Mouse (Mus musculus) midbrain, embryonic 13.5 days (tissue): Measurements from ENCODE around the gene Ptpn7. TPM values are rescaled to one million over a fixed set of nuclear protein-coding genes. Genes with fewer than 3 reads are reported as not detected.

Source experiments
- ATAC-seq: fragments of 200-750 bp; cut with Nextera tagmentation; 2 replicates; pipeline ENCODE4 v1.8.0; 2017; ENCODE audit warnings: mild to moderate bottlenecking, moderate TSS enrichment, moderate library complexity
- H3K27ac ChIP-seq: fragments of 300-500 bp; sonication (generic); 2 replicates; pipeline ENCODE4 v1.5.1; 2015; ENCODE audit warnings: inconsistent platforms, mild to moderate bottlenecking, moderate library complexity
- H3K27me3 ChIP-seq: fragments of 300-500 bp; sonication (generic); 2 replicates; pipeline ENCODE4 v1.6.1; 2015; ENCODE audit warnings: mild to moderate bottlenecking, inconsistent platforms
- H3K36me3 ChIP-seq: fragments of 300-500 bp; sonication (generic); 2 replicates; pipeline ENCODE4 v1.6.1; 2015; ENCODE audit warnings: mild to moderate bottlenecking, inconsistent platforms
- H3K4me1 ChIP-seq: fragments of 300-500 bp; sonication (generic); replicated peaks from 2 replicates; pipeline ENCODE4 v1.6.1; 2015; ENCODE audit warnings: inconsistent platforms
- H3K4me2 ChIP-seq: fragments of 300-500 bp; sonication (generic); replicated peaks from 2 replicates; pipeline ENCODE4 v1.6.1; 2015; ENCODE audit warnings: moderate library complexity, mild to moderate bottlenecking, inconsistent platforms
- H3K4me3 ChIP-seq: fragments of 300-500 bp; sonication (generic); replicated peaks from 2 replicates; pipeline ENCODE4 v1.5.1; 2015; ENCODE audit warnings: mild to moderate bottlenecking, inconsistent platforms
- H3K9ac ChIP-seq: fragments of 300-500 bp; sonication (generic); replicated peaks from 2 replicates; pipeline ENCODE4 v1.6.1; 2015; ENCODE audit warnings: mild to moderate bottlenecking, inconsistent platforms
- H3K9me3 ChIP-seq: fragments of 300-500 bp; sonication (generic); 2 replicates; pipeline ENCODE4 v1.6.1; 2016; ENCODE audit warnings: mild to moderate bottlenecking, inconsistent platforms
- WGBS: fragments of 180-500 bp; shearing (Covaris S2); methylation state at CpG from one replicate; pipeline ENCODE4 v1.1.7; 2015; 5-methylcytosine and 5-hydroxymethylcytosine counted together
- polyA plus RNA-seq: library from polyadenylated mRNA; unstranded; fragments of >200 nt; fragmentation: Nextera tagmentation; extraction: Ambion mirVana; gene quantifications from 2 replicates; pipeline ENCODE4 v1.2.1, GENCODE M21; 2015

Ptpn7 gene
- polyA plus RNA-seq, 1 experiment from 2014 or later = 0.51 TPM

DNA sequence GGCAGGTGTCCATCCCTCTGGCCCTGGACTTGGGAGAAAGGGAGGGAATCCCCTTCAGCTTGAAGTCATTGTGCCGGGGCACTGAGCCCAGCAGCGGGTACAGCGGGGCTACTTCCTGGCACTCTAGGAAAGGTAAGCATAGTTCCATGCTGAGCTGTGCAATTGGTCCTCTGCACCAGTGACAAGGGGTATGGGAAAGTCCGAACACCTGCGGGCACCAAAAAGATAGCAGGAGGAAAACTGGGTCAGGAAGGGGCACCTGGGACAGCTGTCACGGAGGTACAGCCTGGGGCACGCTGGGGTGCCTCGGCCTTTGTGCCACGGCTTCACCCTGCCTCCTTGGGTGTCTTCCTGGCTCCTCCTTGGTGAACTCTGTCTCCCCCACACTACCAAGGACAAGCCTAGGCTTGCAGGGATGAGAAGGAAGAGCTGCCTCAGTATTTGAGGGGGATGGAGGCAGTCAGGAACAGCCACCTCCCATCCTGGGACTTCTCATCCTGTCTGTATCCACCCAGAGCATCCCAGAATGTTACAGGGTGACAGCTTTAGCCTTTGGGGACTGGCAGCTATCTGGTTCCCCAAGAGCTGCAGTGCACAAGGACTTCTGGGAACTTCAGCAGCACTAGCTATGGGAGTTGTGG is 2.8 kb upstream of the Ptpn7 start:
- H3K9me3 ChIP-seq = no peaks in the 10 kb centered on the region
- no peak for ATAC-seq
- no peak overlapping the region for H3K27ac ChIP-seq
- H3K4me1 ChIP-seq = peaks cover 7% of the 10 kb centered on the region
- 55% methylated on average over 9 of the region's 9 CpGs for WGBS
- no peaks in the 10 kb centered on the region for H3K36me3 ChIP-seq
- peaks cover 14% of the 10 kb centered on the region; the same call in 1 of the 2 replicates for H3K27me3 ChIP-seq
- H3K9ac ChIP-seq = no peak overlapping the region
- no peak overlapping the region for H3K4me2 ChIP-seq
- no peak overlapping the region for H3K4me3 ChIP-seq

GRCm38 (mm10) chr1:135130376-135131018 is 2.0 kb upstream of the Ptpn7 start:
- Histone ChIP-seq H3K27me3 (peaks cover 14% of the 10 kb centered on the region; the same call in 1 of the 2 replicates), H3K36me3 (no peaks in the 10 kb centered on the region), H3K9me3 (no peaks in the 10 kb centered on the region), H3K27ac (no peak overlapping the region), H3K4me1 (peaks cover 7% of the 10 kb centered on the region), H3K4me2 (no peak overlapping the region), H3K9ac (no peak overlapping the region), H3K4me3 (no peak overlapping the region)
- ATAC-seq = no peak
- WGBS = 71% methylated on average over 2 of the region's 2 CpGs

- Histone ChIP-seq H3K9ac (no peak overlapping the region), H3K27ac (no peak overlapping the region), H3K4me2 (no peak overlapping the region), H3K27me3 (peaks cover 14% of the 10 kb centered on the region; the same call in 1 of the 2 replicates), H3K9me3 (no peaks in the 10 kb centered on the region), H3K4me1 (peaks cover 7% of the 10 kb centered on the region), H3K4me3 (no peak overlapping the region), H3K36me3 (no peaks in the 10 kb centered on the region)
- no peak for ATAC-seq
- 45% methylated on average over 6 of the region's 6 CpGs for WGBS
Measured at GRCm38 (mm10) chr1:135131034-135131433, 1.5 kb upstream of the Ptpn7 start.

- no peak for ATAC-seq
- H3K27me3 ChIP-seq = peaks cover 14% of the 10 kb centered on the region; the same call in 1 of the 2 replicates
- H3K9me3 ChIP-seq = no peaks in the 10 kb centered on the region
- H3K4me3 ChIP-seq = no peak overlapping the region
- no peaks in the 10 kb centered on the region for H3K36me3 ChIP-seq
- WGBS = 63% methylated on average over 8 of the region's 8 CpGs
- no peak overlapping the region for H3K9ac ChIP-seq
- H3K4me1 ChIP-seq = peaks cover 7% of the 10 kb centered on the region
- no peak overlapping the region for H3K4me2 ChIP-seq
- H3K27ac ChIP-seq = no peak overlapping the region
Measured at GRCm38 (mm10) chr1:135131560-135131959, 940 bp upstream of the Ptpn7 start.

- ATAC-seq = no peak
- Histone ChIP-seq H3K9me3 (no peaks in the 10 kb centered on the region), H3K36me3 (no peaks in the 10 kb centered on the region), H3K27me3 (peaks cover 12% of the 10 kb centered on the region; the same call in 1 of the 2 replicates), H3K4me1 (peaks cover 7% of the 10 kb centered on the region), H3K9ac (no peak overlapping the region), H3K27ac (no peak overlapping the region), H3K4me3 (no peak overlapping the region), H3K4me2 (no peak overlapping the region)
- WGBS = 93% methylated on average over 9 of the region's 9 CpGs
Measured at GRCm38 (mm10) chr1:135132893-135133369, 431 bp downstream of the Ptpn7 start.

GRCm38 (mm10) chr1:135133678-135134435 is 1.4 kb downstream of the Ptpn7 start:
- Histone ChIP-seq H3K4me1 (peaks cover 7% of the 10 kb centered on the region), H3K36me3 (no peaks in the 10 kb centered on the region), H3K4me3 (no peak overlapping the region), H3K27ac (no peak overlapping the region), H3K9me3 (no peaks in the 10 kb centered on the region), H3K9ac (no peak overlapping the region), H3K4me2 (no peak overlapping the region), H3K27me3 (peaks cover 10% of the 10 kb centered on the region; the same call in 1 of the 2 replicates)
- 84% methylated on average over 10 of the region's 10 CpGs for WGBS
- ATAC-seq = no peak

- Histone ChIP-seq H3K36me3 (no peaks in the 10 kb centered on the region), H3K4me3 (no peak overlapping the region), H3K9ac (no peak overlapping the region), H3K27me3 (0 out of 2 replicates have a peak, but pooled peaks cover 2% of the 10 kb centered on the region), H3K9me3 (no peaks in the 10 kb centered on the region), H3K4me1 (0 out of 2 replicates have a peak, but pooled peaks cover 3% of the 10 kb centered on the region), H3K4me2 (no peak overlapping the region), H3K27ac (no peak overlapping the region)
- no peak for ATAC-seq
- WGBS = 93% methylated on average over 8 of the region's 8 CpGs
Measured at GRCm38 (mm10) chr1:135135111-135135787, 2.7 kb downstream of the Ptpn7 start.

DNA sequence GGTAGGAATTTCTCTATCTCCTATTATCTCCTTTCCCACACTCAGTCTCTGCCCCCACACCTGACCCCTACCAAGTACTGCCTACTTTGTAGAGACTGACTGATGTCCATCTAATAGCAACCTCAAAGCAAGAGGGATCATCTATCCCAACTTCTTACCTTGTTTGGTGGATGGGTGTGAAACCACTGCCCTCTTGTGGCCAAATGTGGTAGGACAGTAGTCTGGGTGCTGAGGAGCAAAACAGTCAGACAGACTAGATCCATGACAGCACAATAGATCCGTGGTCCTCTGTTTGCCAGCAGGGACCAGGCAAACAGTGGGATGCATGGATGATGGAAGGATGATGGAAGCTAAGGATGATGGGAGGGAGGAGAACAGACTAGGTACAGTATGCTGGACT is 4.0 kb downstream of the Ptpn7 start:
- Histone ChIP-seq H3K27ac (no peak overlapping the region), H3K9me3 (no peaks in the 10 kb centered on the region), H3K4me1 (no peaks in the 10 kb centered on the region), H3K4me2 (no peak overlapping the region), H3K36me3 (no peaks in the 10 kb centered on the region), H3K4me3 (no peak overlapping the region), H3K27me3 (0 out of 2 replicates have a peak, but pooled peaks cover 2% of the 10 kb centered on the region), H3K9ac (no peak overlapping the region)
- WGBS = 9% methylated on average over 1 of the region's 1 CpGs
- peak; percentile 61 for ATAC-seq

DNA sequence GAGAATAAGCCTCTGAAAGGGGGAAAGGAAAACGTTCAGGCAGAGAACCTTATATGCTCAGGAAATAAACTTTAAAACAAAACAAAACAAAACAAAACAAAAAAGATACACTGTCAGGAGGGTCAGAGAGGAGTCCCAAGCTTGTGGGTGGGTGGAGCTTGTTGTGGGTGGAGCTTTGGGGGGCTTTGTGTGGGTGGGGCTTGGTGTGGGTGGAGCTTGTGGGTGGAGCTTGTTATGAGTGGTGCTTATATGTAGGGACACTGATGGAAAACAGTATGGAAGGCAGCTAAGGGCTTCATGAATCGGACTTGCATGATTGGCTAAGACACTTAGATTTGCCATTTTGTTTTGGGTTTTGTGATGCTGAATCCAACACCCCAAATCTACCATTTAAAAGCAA is 7.4 kb downstream of the Ptpn7 start:
- no peak overlapping the region for H3K27ac ChIP-seq
- H3K4me2 ChIP-seq = no peak overlapping the region
- no peak overlapping the region for H3K9ac ChIP-seq
- H3K36me3 ChIP-seq = no peaks in the 10 kb centered on the region
- no peaks in the 10 kb centered on the region for H3K4me1 ChIP-seq
- H3K4me3 ChIP-seq = no peak overlapping the region
- H3K9me3 ChIP-seq = no peaks in the 10 kb centered on the region
- 79% methylated on average over 2 of the region's 2 CpGs for WGBS
- no peaks in the 10 kb centered on the region; the same call in 1 of the 2 replicates for H3K27me3 ChIP-seq
- no peak for ATAC-seq

- Histone ChIP-seq H3K4me3 (no peak overlapping the region), H3K27me3 (no peaks in the 10 kb centered on the region; the same call in 1 of the 2 replicates), H3K27ac (no peak overlapping the region), H3K4me2 (no peak overlapping the region), H3K4me1 (peaks cover 9% of the 10 kb centered on the region), H3K9me3 (no peaks in the 10 kb centered on the region), H3K9ac (no peak overlapping the region), H3K36me3 (no peaks in the 10 kb centered on the region)
- no peak for ATAC-seq
- WGBS = 75% methylated on average over 2 of the region's 2 CpGs
Measured at GRCm38 (mm10) chr1:135142452-135142851, 10.0 kb downstream of the Ptpn7 start.

GRCm38 (mm10) chr1:135143940-135144339 is 11.4 kb downstream of the Ptpn7 start:
- no peak overlapping the region for H3K27ac ChIP-seq
- H3K9me3 ChIP-seq = no peaks in the 10 kb centered on the region
- H3K4me2 ChIP-seq = no peak overlapping the region
- no peaks in the 10 kb centered on the region; the same call in 1 of the 2 replicates for H3K27me3 ChIP-seq
- no peak overlapping the region for H3K4me3 ChIP-seq
- ATAC-seq = no peak
- 86% methylated on average over 2 of the region's 2 CpGs for WGBS
- H3K9ac ChIP-seq = no peak overlapping the region
- H3K4me1 ChIP-seq = peaks cover 21% of the 10 kb centered on the region
- no peaks in the 10 kb centered on the region for H3K36me3 ChIP-seq
